Mouse (Mus musculus) brain, embryonic 14.5 days (tissue): ENCODE results near the gene Cox8a. TPM values are rescaled to one million over a fixed set of nuclear protein-coding genes. Genes with fewer than 3 reads are reported as not detected.

ENCODE experiments used
- DNase-seq: peaks from one replicate; pipeline ENCODE4 v3.0.0-alpha.2; 2011; ENCODE audit warnings: low read depth
- CTCF ChIP-seq: fragments of 200-500 bp; IDR thresholded peaks from 2 replicates; pipeline ENCODE4 v1.5.1; 2012; ENCODE audit warnings: inconsistent platforms, mild to moderate bottlenecking, moderate library complexity, borderline replicate concordance; ENCODE audit not compliant: insufficient read depth, insufficient read length; ENCODE audit errors: extremely low read depth
- POLR2A ChIP-seq: fragments of 200-500 bp; IDR thresholded peaks from 2 replicates; pipeline ENCODE4 v1.6.1; 2012; ENCODE audit warnings: mild to moderate bottlenecking, inconsistent platforms, borderline replicate concordance; ENCODE audit not compliant: poor library complexity, insufficient read depth, insufficient read length, severe bottlenecking; ENCODE audit errors: extremely low read depth
- polyA plus RNA-seq: library from polyadenylated mRNA; depleted of rRNA; stranded (reverse); fragments of >200 nt; gene quantifications from 2 replicates; pipeline ENCODE4 v1.2.3, GENCODE M21; 2012; rRNA removed

Cox8a gene
- polyA plus RNA-seq, 1 experiment: 458 TPM

- no peak for DNase-seq
These were observed 38.5 kb downstream of the Cox8a start for GRCm38 (mm10) chr19:7178841-7179452.

GRCm38 (mm10) chr19:7177804-7178511 lies 39.5 kb downstream of the Cox8a start:
- peak; percentile 67 for DNase-seq
- no peak for TF ChIP-seq CTCF
- no peak for TF ChIP-seq POLR2A

More at GRCm38 (mm10) chr19:7178841-7179452, 38.5 kb downstream of the Cox8a start:
- TF ChIP-seq CTCF: no peak
- TF ChIP-seq POLR2A: no peak

- peak; percentile 92 for DNase-seq
- TF ChIP-seq CTCF: no peak
- TF ChIP-seq POLR2A: no peak
These were observed 41.2 kb downstream of the Cox8a start for GRCm38 (mm10) chr19:7176041-7176696.

- no peak for TF ChIP-seq POLR2A
- TF ChIP-seq CTCF: no peak
- DNase-seq: peak; percentile 97
These were observed 45.2 kb downstream of the Cox8a start for GRCm38 (mm10) chr19:7172051-7172866.

GRCm38 (mm10) chr19:7171447-7171846 lies 46.0 kb downstream of the Cox8a start:
- DNase-seq: peak; percentile 55
- TF ChIP-seq POLR2A (no peak), CTCF (no peak)

GRCm38 (mm10) chr19:7170916-7171315 lies 46.5 kb downstream of the Cox8a start:
- TF ChIP-seq CTCF (no peak), POLR2A (no peak)
- DNase-seq: no peak

- TF ChIP-seq CTCF (no peak), POLR2A (no peak)
- no peak for DNase-seq
These were observed 49.0 kb downstream of the Cox8a start for GRCm38 (mm10) chr19:7168423-7168822.

GRCm38 (mm10) chr19:7166767-7167166 lies 50.6 kb downstream of the Cox8a start:
- TF ChIP-seq CTCF (no peak), POLR2A (no peak)
- no peak for DNase-seq

GRCm38 (mm10) chr19:7166200-7166711 lies 51.2 kb downstream of the Cox8a start:
- no peak for DNase-seq
- no peak for TF ChIP-seq CTCF
- TF ChIP-seq POLR2A: no peak

- DNase-seq: peak; percentile 57
- no peak for TF ChIP-seq POLR2A
- TF ChIP-seq CTCF: no peak
These were observed 51.8 kb downstream of the Cox8a start for GRCm38 (mm10) chr19:7165509-7166199.

Other genes with a start within 250 kb of the Cox8a start
- gene Ppp1r14b, start 242.6 kb downstream of the Cox8a start, polyA plus RNA-seq: 359 and 550 TPM in 2 replicates
- gene Plcb3, start 241.1 kb downstream of the Cox8a start, polyA plus RNA-seq: 22.7 and 28.3 TPM in 2 replicates
- 50.3 and 61.0 TPM in 2 replicates for gene Fkbp2, start 237.1 kb downstream of the Cox8a start, polyA plus RNA-seq
- gene Vegfb, start 230.0 kb downstream of the Cox8a start, polyA plus RNA-seq: 28.6 and 39.3 TPM in 2 replicates
- gene Dnajc4, start 225.0 kb downstream of the Cox8a start, polyA plus RNA-seq: 25.7 and 31.3 TPM in 2 replicates
- gene Nudt22, start 221.5 kb downstream of the Cox8a start, polyA plus RNA-seq: 15.4 and 21.5 TPM in 2 replicates
- gene Trpt1, start 221.5 kb downstream of the Cox8a start, polyA plus RNA-seq: 18.6 and 25.5 TPM in 2 replicates
- gene Fermt3, start 198.1 kb downstream of the Cox8a start, polyA plus RNA-seq: 4.8 and 5.3 TPM in 2 replicates
- gene Stip1, start 177.6 kb downstream of the Cox8a start, polyA plus RNA-seq: 151 and 158 TPM in 2 replicates
- gene Macrod1, start 160.8 kb downstream of the Cox8a start, polyA plus RNA-seq: 5.7 and 8.2 TPM in 2 replicates
- gene Flrt1, start 111.9 kb downstream of the Cox8a start, polyA plus RNA-seq: 2.5 and 4.3 TPM in 2 replicates
- 209 and 213 TPM in 2 replicates for gene Otub1, start 11.3 kb downstream of the Cox8a start, polyA plus RNA-seq
- gene Naa40, start 23.6 kb upstream of the Cox8a start, polyA plus RNA-seq: 74.8 and 79.2 TPM in 2 replicates
- 134 and 211 TPM in 2 replicates for gene Rcor2, start 49.7 kb upstream of the Cox8a start, polyA plus RNA-seq
- gene Mark2, start 124.2 kb upstream of the Cox8a start, polyA plus RNA-seq: 70.4 and 98.0 TPM in 2 replicates
- 48.2 and 49.2 TPM in 2 replicates for gene Spindoc, start 165.4 kb upstream of the Cox8a start, polyA plus RNA-seq
- gene 2700081O15Rik, start 200.0 kb upstream of the Cox8a start, polyA plus RNA-seq: 162 and 167 TPM in 2 replicates